Mouse (Mus musculus) CH12.LX (cell line): Measurements from ENCODE around the gene Tbc1d2b. TPM values are rescaled to one million over a fixed set of nuclear protein-coding genes. Genes with fewer than 3 reads are reported as not detected.

Experiments
- DNase-seq: peaks from one replicate; pipeline ENCODE4 v3.0.0-alpha.2; 2013; ENCODE audit errors: extremely low read depth
- H3K27ac ChIP-seq: 2 replicates; pipeline ENCODE4 v1.5.1; 2012; ENCODE audit warnings: low read depth, mild to moderate bottlenecking, control low read depth, moderate library complexity; ENCODE audit not compliant: insufficient read depth
- H3K27me3 ChIP-seq: replicated peaks from 2 replicates; pipeline ENCODE3; 2012; ENCODE audit warnings: inconsistent platforms
- H3K36me3 ChIP-seq, 2 experiments: replicated peaks in 1 of 2; 2 replicates each; pipeline versions ENCODE3 to v1.6.1; 2012; ENCODE audit warnings: inconsistent platforms in 1 of 2, low read length in 1 of 2, mild to moderate bottlenecking in 1 of 2, mixed read lengths in 1 of 2, moderate library complexity in 1 of 2; ENCODE audit not compliant: control insufficient read depth in 1 of 2, insufficient read depth in 1 of 2
- H3K4me1 ChIP-seq, 2 experiments: 2 replicates each; pipeline ENCODE4 v1.6.1; 2012; ENCODE audit warnings: inconsistent platforms in 1 of 2, moderate library complexity in 1 of 2; ENCODE audit not compliant: insufficient read depth in 2 of 2, control insufficient read depth in 1 of 2
- H3K4me2 ChIP-seq: 2 replicates; pipeline ENCODE4 v1.6.1; 2012; ENCODE audit warnings: low read depth, mild to moderate bottlenecking, control low read depth; ENCODE audit not compliant: poor library complexity, insufficient read depth, severe bottlenecking
- H3K4me3 ChIP-seq, 3 experiments: fragments of 150-350 bp in 1 of 3; sonication (generic) in 1 of 3; replicated peaks in 1 of 3; 2 replicates each; pipeline versions ENCODE3 to v1.5.1; 2011 to 2012; ENCODE audit warnings: low read depth in 2 of 3, low read length in 2 of 3, mild to moderate bottlenecking in 2 of 3, moderate library complexity in 2 of 3, control low read depth in 1 of 3, improper control_type of control experiment in 1 of 3, inconsistent platforms in 1 of 3, mixed read lengths in 1 of 3; ENCODE audit not compliant: poor library complexity in 1 of 3
- H3K79me2 ChIP-seq: replicated peaks from 2 replicates; pipeline ENCODE4 v1.6.1; 2012; ENCODE audit warnings: mild to moderate bottlenecking, moderate library complexity; ENCODE audit not compliant: control insufficient read depth, poor library complexity, insufficient read depth, severe bottlenecking; ENCODE audit errors: extremely low read depth
- H3K9ac ChIP-seq: 2 replicates; pipeline ENCODE4 v1.6.1; 2012; ENCODE audit warnings: low read depth, mild to moderate bottlenecking, control low read depth, moderate library complexity; ENCODE audit not compliant: insufficient read depth
- H3K9me3 ChIP-seq: replicated peaks from 2 replicates; pipeline ENCODE3; 2012; ENCODE audit warnings: low read length, inconsistent platforms, mixed read lengths
- BHLHE40 ChIP-seq: IDR thresholded peaks from 2 replicates; pipeline ENCODE4 v1.6.1; 2011; ENCODE audit warnings: mild to moderate bottlenecking, low read depth, low read length, improper control_type of control experiment
- CHD1 ChIP-seq: IDR thresholded peaks from 2 replicates; pipeline ENCODE4 v1.6.1; 2012; ENCODE audit warnings: low read depth, low read length, improper control_type of control experiment, inconsistent platforms
- CHD2 ChIP-seq: IDR thresholded peaks from 2 replicates; pipeline ENCODE4 v1.6.1; 2011; ENCODE audit warnings: low read length, improper control_type of control experiment
- CTCF ChIP-seq, 2 experiments: IDR thresholded peaks in 1 of 2; conservative IDR thresholded peaks in 1 of 2; 2 replicates each; pipeline ENCODE4 v1.5.1; 2011 to 2012; ENCODE audit warnings: low read depth in 2 of 2, low read length in 2 of 2, improper control_type of control experiment in 1 of 2, inconsistent platforms in 1 of 2, mild to moderate bottlenecking in 1 of 2, moderate library complexity in 1 of 2
- E2F4 ChIP-seq: IDR thresholded peaks from 2 replicates; pipeline ENCODE4 v1.6.1; 2011; ENCODE audit warnings: low read depth, low read length, improper control_type of control experiment; ENCODE audit not compliant: insufficient replicate concordance
- ELF1 ChIP-seq: IDR thresholded peaks from 2 replicates; pipeline ENCODE4 v1.6.1; 2014; ENCODE audit warnings: low read depth, mild to moderate bottlenecking, inconsistent platforms, low read length, improper control_type of control experiment
- EP300 ChIP-seq: IDR thresholded peaks from 2 replicates; pipeline ENCODE4 v1.6.1; 2011; ENCODE audit warnings: low read length, improper control_type of control experiment
- ETS1 ChIP-seq: conservative IDR thresholded peaks from 2 replicates; pipeline ENCODE4 v1.6.1; 2012; ENCODE audit warnings: low read depth, mild to moderate bottlenecking, inconsistent platforms, low read length, improper control_type of control experiment, moderate library complexity
- GABPA ChIP-seq: IDR thresholded peaks from 2 replicates; pipeline ENCODE4 v1.6.1; 2012; ENCODE audit warnings: low read depth, low read length, improper control_type of control experiment, inconsistent platforms; ENCODE audit not compliant: insufficient replicate concordance
- IRF4 ChIP-seq: IDR thresholded peaks from 2 replicates; pipeline ENCODE4 v1.6.1; 2014; ENCODE audit warnings: low read depth, mild to moderate bottlenecking, inconsistent platforms, low read length, improper control_type of control experiment
- JUN ChIP-seq: IDR thresholded peaks from 2 replicates; pipeline ENCODE4 v1.6.1; 2011; ENCODE audit warnings: low read depth, mild to moderate bottlenecking, low read length, improper control_type of control experiment, moderate library complexity; ENCODE audit not compliant: insufficient read depth
- KAT2A ChIP-seq: IDR thresholded peaks from 2 replicates; pipeline ENCODE4 v1.6.1; 2012; ENCODE audit warnings: low read length, improper control_type of control experiment, inconsistent platforms; ENCODE audit not compliant: insufficient replicate concordance
- MAFK ChIP-seq: IDR thresholded peaks from 2 replicates; pipeline ENCODE4 v1.6.1; 2011; ENCODE audit warnings: low read length, improper control_type of control experiment; ENCODE audit not compliant: insufficient replicate concordance
- MAX ChIP-seq: IDR thresholded peaks from 2 replicates; pipeline ENCODE4 v1.6.1; 2011; ENCODE audit warnings: low read length, improper control_type of control experiment
- MAZ ChIP-seq: IDR thresholded peaks from 2 replicates; pipeline ENCODE4 v1.6.1; 2012; ENCODE audit warnings: low read depth, mild to moderate bottlenecking, inconsistent platforms, low read length, improper control_type of control experiment, moderate library complexity
- MEF2A ChIP-seq: IDR thresholded peaks from 2 replicates; pipeline ENCODE4 v1.6.1; 2014; ENCODE audit warnings: low read depth, mild to moderate bottlenecking, inconsistent platforms, low read length, improper control_type of control experiment, borderline replicate concordance
- MYC ChIP-seq: IDR thresholded peaks from 2 replicates; pipeline ENCODE4 v1.6.1; 2011; ENCODE audit warnings: low read depth, mild to moderate bottlenecking, improper control_type of control experiment, low read length
- NELFE ChIP-seq: IDR thresholded peaks from 2 replicates; pipeline ENCODE4 v1.6.1; 2011; ENCODE audit warnings: low read depth, low read length, improper control_type of control experiment
- NRF1 ChIP-seq: IDR thresholded peaks from 2 replicates; pipeline ENCODE4 v1.6.1; 2014; ENCODE audit warnings: low read depth, mild to moderate bottlenecking, inconsistent platforms, low read length, improper control_type of control experiment, moderate library complexity
- PAX5 ChIP-seq: IDR thresholded peaks from 2 replicates; pipeline ENCODE4 v1.6.1; 2012; ENCODE audit warnings: low read length, inconsistent platforms, mixed read lengths
- POLR2AphosphoS2 ChIP-seq: IDR thresholded peaks from 2 replicates; pipeline ENCODE4 v1.6.1; 2011; ENCODE audit warnings: low read depth, low read length, improper control_type of control experiment
- RAD21 ChIP-seq: IDR thresholded peaks from 2 replicates; pipeline ENCODE4 v1.6.1; 2011; ENCODE audit warnings: low read depth, mild to moderate bottlenecking, low read length, improper control_type of control experiment, moderate library complexity
- SMC3 ChIP-seq: IDR thresholded peaks from 2 replicates; pipeline ENCODE4 v1.6.1; 2011; ENCODE audit warnings: low read depth, low read length, improper control_type of control experiment
- TCF12 ChIP-seq: IDR thresholded peaks from 2 replicates; pipeline ENCODE4 v1.6.1; 2014; ENCODE audit warnings: low read depth, mild to moderate bottlenecking, inconsistent platforms, low read length, improper control_type of control experiment
- USF1 ChIP-seq: IDR thresholded peaks from 2 replicates; pipeline ENCODE4 v1.6.1; 2014; ENCODE audit warnings: low read depth, mild to moderate bottlenecking, inconsistent platforms, low read length, improper control_type of control experiment
- USF2 ChIP-seq: conservative IDR thresholded peaks from 2 replicates; pipeline ENCODE4 v1.6.1; 2011; ENCODE audit warnings: low read depth, low read length, improper control_type of control experiment
- ZC3H11A ChIP-seq: IDR thresholded peaks from 2 replicates; pipeline ENCODE4 v1.6.1; 2012; ENCODE audit warnings: low read depth, mild to moderate bottlenecking, inconsistent platforms, low read length, improper control_type of control experiment
- ZNF384 ChIP-seq: IDR thresholded peaks from 2 replicates; pipeline ENCODE4 v1.6.1; 2012; ENCODE audit warnings: low read depth, low read length, improper control_type of control experiment, inconsistent platforms
- dilution Hi-C: fragments of 300-500 bp; cut with MboI; formaldehyde crosslinking; loops from 2 replicates; pipeline ENCODE4 v1.14.3; 2020; ENCODE audit warnings: low sequenced_read_pairs; ENCODE audit not compliant: extremely low pct_unique_long_range_greater_than_20kb, extremely low pct_ligation_motif_present
- in situ Hi-C: fragments of 300-500 bp; cut with MboI; formaldehyde crosslinking; loops from 3 replicates; pipeline ENCODE4 v1.14.3; 2019; ENCODE audit warnings: low sequenced_read_pairs, low pct_ligation_motif_present, low pct_unique_long_range_greater_than_20kb, mixed read lengths
- polyA plus RNA-seq: library from polyadenylated mRNA; unstranded; fragments of >175 nt; gene quantifications from 2 replicates; pipeline ENCODE4 v1.2.1, GENCODE M21; 2012; ENCODE audit warnings: low read depth; ENCODE audit not compliant: insufficient read length
- total RNA-seq, 2 experiments: library from RNA; depleted of rRNA; stranded (reverse); fragments of 300-350 nt in 1 of 2; fragments of >200 nt in 1 of 2; gene quantifications; 2 replicates each; pipeline ENCODE4 v1.2.3; 2012 to 2014

Tbc1d2b gene
- total and polyA plus RNA-seq, 3 experiments = 0.60 to 1.3 (median 0.76) TPM

- Histone ChIP-seq H3K4me2 (no peak overlapping the region), H3K9me3 (no peaks in the 10 kb centered on the region), H3K4me3 (peak overlapping the region in 1 of 3 experiments; percentile 25), H3K27ac (peak overlapping the region; percentile 6; the same call in 1 of the 2 replicates), H3K9ac (no peak overlapping the region), H3K4me1 (peaks cover 70 to 98% of the 10 kb centered on the region in 2 experiments), H3K79me2 (no peaks in the 10 kb centered on the region), H3K27me3 (no peaks in the 10 kb centered on the region), H3K36me3 (peaks cover 5 to 50% of the 10 kb centered on the region in 2 experiments)
- TF ChIP-seq ELF1 = no peak
- dilution Hi-C loops (no loop called here), in situ Hi-C loops (loop anchor here (5.0 to 25.0 kb wide), 3 partner anchors 87 to 463 kb away; partner anchors contain the start of gene Morf4l1)
- no peak for DNase-seq
Measured at GRCm38 (mm10) chr9:90199611-90200010, 71.0 kb downstream of the Tbc1d2b start.

- DNase-seq = peak; percentile 85
- Histone ChIP-seq H3K79me2 (no peaks in the 10 kb centered on the region), H3K27ac (peak overlapping the region; percentile 79), H3K4me3 (peak overlapping the region in 1 of 3 experiments; percentile 1), H3K4me1 (peaks cover 66 to 94% of the 10 kb centered on the region in 2 experiments), H3K4me2 (peak overlapping the region; percentile 13), H3K9me3 (no peaks in the 10 kb centered on the region), H3K36me3 (peaks cover 5 to 58% of the 10 kb centered on the region in 2 experiments), H3K27me3 (no peaks in the 10 kb centered on the region), H3K9ac (no peak overlapping the region)
- dilution Hi-C loops = no loop called here
- in situ Hi-C loops = loop anchor here (5.0 kb wide), 1 partner anchor 86 kb away; the partner anchor contains the start of gene Morf4l1
- TF ChIP-seq TCF12 = peak; percentile 99
- TF ChIP-seq BHLHE40 = peak; percentile 97
- 0 out of 2 replicates have a peak, but pooled peaks have one; percentile 30 for TF ChIP-seq MAX
- peak; percentile 10; the same call in 1 of the 2 replicates for TF ChIP-seq NRF1
- TF ChIP-seq JUN = no peak
- TF ChIP-seq USF1 = peak; percentile 91
- TF ChIP-seq IRF4 = peak; percentile 71
- TF ChIP-seq CTCF (conservative IDR thresholded peaks at IDR 0.05 in 1 of 2, IDR thresholded peaks at IDR 0.05 in 1 of 2; ENCODE audit: low read depth in 2 of 2, low read length in 2 of 2) = no peak
- no peak for TF ChIP-seq NELFE
- no peak for TF ChIP-seq ZNF384
- peak; percentile 94 for TF ChIP-seq ETS1
- no peak for TF ChIP-seq PAX5
- TF ChIP-seq ELF1 = no peak
- TF ChIP-seq CHD1 = no peak
- peak; percentile 88 for TF ChIP-seq MEF2A
- peak; percentile 87 for TF ChIP-seq USF2
- TF ChIP-seq E2F4 = no peak
- no peak for TF ChIP-seq ZC3H11A
- TF ChIP-seq MAFK = 0 out of 2 replicates have a peak, but pooled peaks have one; percentile 33
- no peak for TF ChIP-seq POLR2AphosphoS2
- peak; percentile 91 for TF ChIP-seq MAZ
- peak; percentile 11 for TF ChIP-seq RAD21
- peak; percentile 88 for TF ChIP-seq EP300
- no peak for TF ChIP-seq GABPA
- TF ChIP-seq KAT2A = peak; percentile 64; the same call in 1 of the 2 replicates
- TF ChIP-seq SMC3 = peak; percentile 33
- TF ChIP-seq CHD2 = peak; percentile 88
- TF ChIP-seq MYC = no peak
- TF ChIP-seq, all 38 proteins: peak for 16
Measured at GRCm38 (mm10) chr9:90198531-90199449, 71.8 kb downstream of the Tbc1d2b start.
